Mouse (Mus musculus) midbrain, embryonic 16.5 days (tissue): Measurements from ENCODE around the gene Nup188. TPM values are rescaled to one million over a fixed set of nuclear protein-coding genes. Genes with fewer than 3 reads are reported as not detected.
A peak's percentile ranks its signal among the peaks of the same experiment; 100 is the strongest.

ENCODE experiments used
- ATAC-seq: fragments of 200-750 bp; cut with Nextera tagmentation; 2 replicates; pipeline ENCODE4 v1.8.0; 2017; ENCODE audit warnings: moderate TSS enrichment
- H3K27ac ChIP-seq: fragments of 300-500 bp; sonication (generic); 2 replicates; pipeline ENCODE4 v1.5.1; 2014; ENCODE audit warnings: mild to moderate bottlenecking, low read length, mixed read lengths
- H3K27me3 ChIP-seq: fragments of 300-500 bp; sonication (generic); 2 replicates; pipeline ENCODE4 v1.6.1; 2014; ENCODE audit warnings: low read depth, low read length, mixed read lengths; ENCODE audit not compliant: control insufficient read depth, insufficient read depth
- H3K36me3 ChIP-seq: fragments of 300-500 bp; sonication (generic); 2 replicates; pipeline ENCODE4 v1.6.1; 2014; ENCODE audit warnings: mild to moderate bottlenecking, low read length, moderate library complexity, mixed read lengths; ENCODE audit not compliant: control insufficient read depth, insufficient read depth
- H3K4me1 ChIP-seq: fragments of 300-500 bp; sonication (generic); 2 replicates; pipeline ENCODE4 v1.6.1; 2014; ENCODE audit warnings: mild to moderate bottlenecking, low read length, mixed read lengths; ENCODE audit not compliant: control insufficient read depth, insufficient read depth
- H3K4me2 ChIP-seq: fragments of 300-500 bp; sonication (generic); 2 replicates; pipeline ENCODE4 v1.6.1; 2014; ENCODE audit warnings: mild to moderate bottlenecking, low read length, mixed read lengths
- H3K4me3 ChIP-seq: fragments of 300-500 bp; sonication (generic); 2 replicates; pipeline ENCODE4 v1.5.1; 2014; ENCODE audit warnings: low read depth, mild to moderate bottlenecking, low read length, moderate library complexity, mixed read lengths
- H3K9ac ChIP-seq: fragments of 300-500 bp; sonication (generic); 2 replicates; pipeline ENCODE4 v1.6.1; 2014; ENCODE audit warnings: low read depth, low read length, mixed read lengths
- H3K9me3 ChIP-seq: fragments of 300-500 bp; sonication (generic); replicated peaks from 2 replicates; pipeline ENCODE4 v1.6.1; 2014; ENCODE audit warnings: mild to moderate bottlenecking, low read length, mixed read lengths; ENCODE audit not compliant: control insufficient read depth, poor library complexity, severe bottlenecking
- WGBS: fragments of 180-500 bp; shearing (Covaris S2); extraction: QIAGEN DNeasy Blood & Tissue Kit; methylation state at CpG from one replicate; pipeline ENCODE4 v1.1.7; 2014; 5-methylcytosine and 5-hydroxymethylcytosine counted together
- polyA plus RNA-seq: library from polyadenylated mRNA; unstranded; fragments of >200 nt; fragmentation: Nextera tagmentation; extraction: Ambion mirVana; gene quantifications from 2 replicates; pipeline ENCODE4 v1.2.1, GENCODE M21; 2015

Nup188 gene
- polyA plus RNA-seq, 1 experiment from 2014 or later, result 18.9 TPM

DNA sequence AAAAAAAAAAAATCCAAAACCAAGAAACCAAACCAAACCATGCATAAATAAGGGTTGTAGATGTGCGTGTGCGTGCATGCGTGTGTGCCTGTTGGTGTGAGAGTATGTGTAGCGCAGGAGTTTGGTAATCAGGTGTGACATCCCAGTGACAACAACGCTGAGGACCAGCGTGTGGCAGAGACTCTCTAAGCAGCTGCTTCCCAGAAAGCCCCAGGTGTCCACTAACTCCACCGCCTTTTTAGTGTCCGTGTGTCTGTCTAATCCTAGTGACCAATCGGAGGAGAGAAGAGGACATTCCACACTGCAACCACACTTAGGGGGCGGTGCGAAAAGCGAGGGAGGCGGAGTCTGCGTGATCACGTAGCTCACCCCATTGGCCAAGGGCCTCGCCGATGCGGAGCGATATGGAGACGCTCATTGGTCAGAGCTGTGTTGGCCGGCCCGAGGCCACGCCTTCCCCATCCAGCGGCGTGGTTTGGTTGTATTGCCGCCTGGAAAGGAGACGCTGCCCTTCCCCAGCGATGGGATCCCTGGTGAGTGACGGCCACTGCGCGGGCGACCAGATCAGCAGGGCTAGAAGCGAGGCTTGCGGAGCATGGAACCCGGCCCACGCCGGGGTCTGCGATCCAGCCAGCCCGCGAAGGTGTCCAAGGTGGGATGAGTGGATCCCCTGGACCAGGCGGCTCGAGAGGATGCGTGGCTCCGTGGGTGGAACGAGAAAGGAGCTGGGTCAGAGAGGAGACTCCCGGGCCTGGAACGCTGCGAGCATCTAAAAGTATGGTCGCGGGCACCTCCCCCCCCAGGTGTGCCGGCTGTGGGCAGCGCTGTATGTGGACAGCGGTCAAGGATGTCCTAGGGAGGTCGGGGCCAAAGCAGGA, 77.8 kb downstream of the Nup188 start, which contains the start of gene Miga2:
Gene Miga2, plus strand, starts transcription at position 461 of the 878 bp plus-strand sequence.
- WGBS, result under 1% methylated on average over 54 of the region's 54 CpGs
- H3K27me3 ChIP-seq, result no peaks in the 10 kb centered on the region
- H3K27ac ChIP-seq, result peak within 1 kb of the TSS; percentile 80
- H3K4me3 ChIP-seq, result peak within 1 kb of the TSS; percentile 71
- H3K4me1 ChIP-seq, result peaks cover 16% of the 10 kb centered on the region
- H3K9me3 ChIP-seq, result no peaks in the 10 kb centered on the region
- peak within 1 kb of the TSS; percentile 88 for H3K4me2 ChIP-seq
- peaks cover 11% of the 10 kb centered on the region for H3K36me3 ChIP-seq
- H3K9ac ChIP-seq, result peak within 1 kb of the TSS; percentile 82
- ATAC-seq, result peak; percentile 98

DNA sequence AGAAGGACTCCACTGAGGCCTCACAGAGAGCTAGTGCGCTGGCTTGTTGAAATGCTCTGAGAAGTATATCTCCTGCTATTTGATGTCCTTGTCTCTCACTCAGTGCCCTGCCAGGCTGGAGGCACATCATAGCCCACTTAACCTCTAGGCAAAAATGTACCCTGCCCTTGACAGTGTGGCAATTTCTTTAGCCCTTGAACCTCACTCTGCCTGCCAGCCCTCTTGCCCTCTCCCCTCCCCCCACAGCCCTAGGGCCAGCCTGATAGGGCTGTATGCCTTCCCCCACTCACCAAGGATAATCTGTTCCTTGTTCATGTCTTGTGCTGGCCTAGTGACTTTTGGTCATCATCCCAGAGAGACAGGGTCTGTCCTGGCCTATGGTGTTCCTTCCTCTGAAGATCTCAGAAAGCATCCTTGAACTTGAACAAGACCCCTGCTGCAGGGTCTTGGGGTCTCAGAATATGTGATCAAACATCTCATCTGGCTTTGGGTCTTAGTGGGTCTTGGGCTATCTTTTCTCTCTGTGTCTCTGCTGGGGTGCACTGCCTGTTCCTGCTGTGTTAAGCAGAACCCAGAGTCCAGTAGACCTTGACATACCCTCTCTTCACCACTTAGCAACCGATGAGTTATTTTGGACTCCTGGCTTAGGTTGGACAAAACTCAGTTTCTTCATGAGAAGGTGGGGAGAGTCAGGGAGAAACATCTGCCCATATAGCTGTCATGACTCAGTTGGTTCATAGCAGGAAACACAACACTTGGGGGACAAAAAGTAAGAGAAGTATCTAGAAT, 79.3 kb downstream of the Nup188 start:
- H3K4me1 ChIP-seq, result peaks cover 14% of the 10 kb centered on the region
- peak overlapping the region; percentile 82; the same call in 1 of the 2 replicates for H3K9ac ChIP-seq
- no peaks in the 10 kb centered on the region for H3K27me3 ChIP-seq
- H3K27ac ChIP-seq, result no peak overlapping the region
- H3K36me3 ChIP-seq, result peaks cover 24% of the 10 kb centered on the region
- H3K9me3 ChIP-seq, result no peaks in the 10 kb centered on the region
- no peak for ATAC-seq
- peak overlapping the region; percentile 71; the same call in 1 of the 2 replicates for H3K4me3 ChIP-seq
- 93% methylated on average over 2 of the region's 2 CpGs for WGBS
- peak overlapping the region; percentile 88 for H3K4me2 ChIP-seq

DNA sequence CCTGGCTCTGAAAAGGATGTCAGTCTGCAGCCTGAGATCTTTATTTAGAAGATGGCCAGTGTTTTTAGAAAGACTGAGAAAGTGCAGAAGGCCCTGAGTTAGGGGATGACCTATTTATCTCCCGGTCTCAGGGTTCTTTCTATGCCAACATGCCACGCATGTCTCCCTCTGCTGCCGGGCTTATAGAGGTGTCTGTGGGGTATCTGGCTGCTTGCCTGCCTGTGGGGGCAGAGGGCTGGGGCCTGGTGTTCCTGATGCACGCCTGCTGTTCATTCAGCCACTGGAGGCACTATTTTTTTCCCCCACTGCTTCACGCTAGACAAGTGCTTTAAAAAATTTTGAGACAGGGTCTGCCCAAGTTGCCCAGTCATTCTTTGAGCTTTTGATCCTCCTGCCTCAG, 80.0 kb downstream of the Nup188 start:
- Histone ChIP-seq H3K9me3 (no peaks in the 10 kb centered on the region), H3K36me3 (peaks cover 29% of the 10 kb centered on the region), H3K4me1 (peaks cover 14% of the 10 kb centered on the region), H3K9ac (no peak overlapping the region), H3K27ac (no peak overlapping the region), H3K4me3 (no peak overlapping the region), H3K4me2 (no peak overlapping the region), H3K27me3 (no peaks in the 10 kb centered on the region)
- ATAC-seq, result no peak
- 71% methylated on average over 5 of the region's 5 CpGs for WGBS

DNA sequence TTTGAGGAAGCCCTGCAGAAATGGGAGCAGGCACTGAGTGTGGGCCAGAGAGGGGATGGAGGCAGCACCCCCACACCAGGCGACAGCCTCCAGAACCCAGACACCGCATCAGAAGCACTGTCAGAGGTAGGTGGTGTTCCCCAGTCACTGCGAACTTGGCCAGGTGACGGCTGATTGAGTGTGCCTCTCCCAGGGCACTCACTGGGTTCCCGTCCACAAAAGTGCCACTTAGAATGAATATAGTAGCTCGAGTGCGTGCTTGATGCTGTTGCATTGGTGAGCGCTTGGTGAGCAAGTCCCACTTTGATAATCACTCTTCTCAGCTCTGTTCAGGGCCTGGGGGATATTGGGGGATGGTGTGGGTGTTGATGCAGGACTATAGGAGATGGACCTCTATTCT, 85.3 kb downstream of the Nup188 start:
- WGBS, result 95% methylated on average over 8 of the region's 8 CpGs
- no peak for ATAC-seq
- Histone ChIP-seq H3K4me1 (no peaks in the 10 kb centered on the region), H3K36me3 (peaks cover 55% of the 10 kb centered on the region), H3K27me3 (no peaks in the 10 kb centered on the region), H3K9ac (no peak overlapping the region), H3K9me3 (no peaks in the 10 kb centered on the region), H3K27ac (no peak overlapping the region), H3K4me2 (no peak overlapping the region), H3K4me3 (no peak overlapping the region)

DNA sequence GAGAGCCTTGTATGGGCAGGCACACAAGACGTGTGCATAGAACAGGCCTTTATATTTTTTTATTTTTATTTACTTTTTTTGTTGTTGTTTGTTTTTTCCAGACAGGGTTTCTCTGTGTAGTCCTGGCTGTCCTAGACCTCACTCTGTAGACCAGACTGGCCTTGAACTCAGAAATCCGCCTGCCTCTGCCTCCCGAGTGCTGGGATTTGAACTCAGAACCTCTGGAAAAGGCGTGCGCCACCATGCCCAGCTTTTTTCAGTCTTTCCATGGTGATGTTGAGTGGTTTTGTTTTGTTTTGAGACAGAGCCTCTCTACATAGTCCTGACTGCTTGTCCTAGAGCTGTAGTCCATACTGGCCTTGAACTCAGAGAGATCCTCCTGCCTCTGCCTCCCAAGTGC, 86.5 kb downstream of the Nup188 start:
- Histone ChIP-seq H3K27ac (no peak overlapping the region), H3K4me1 (no peaks in the 10 kb centered on the region), H3K4me3 (no peak overlapping the region), H3K36me3 (peaks cover 60% of the 10 kb centered on the region), H3K9me3 (no peaks in the 10 kb centered on the region), H3K4me2 (no peak overlapping the region), H3K9ac (no peak overlapping the region), H3K27me3 (no peaks in the 10 kb centered on the region)
- WGBS, result 97% methylated on average over 5 of the region's 5 CpGs
- no peak for ATAC-seq

DNA sequence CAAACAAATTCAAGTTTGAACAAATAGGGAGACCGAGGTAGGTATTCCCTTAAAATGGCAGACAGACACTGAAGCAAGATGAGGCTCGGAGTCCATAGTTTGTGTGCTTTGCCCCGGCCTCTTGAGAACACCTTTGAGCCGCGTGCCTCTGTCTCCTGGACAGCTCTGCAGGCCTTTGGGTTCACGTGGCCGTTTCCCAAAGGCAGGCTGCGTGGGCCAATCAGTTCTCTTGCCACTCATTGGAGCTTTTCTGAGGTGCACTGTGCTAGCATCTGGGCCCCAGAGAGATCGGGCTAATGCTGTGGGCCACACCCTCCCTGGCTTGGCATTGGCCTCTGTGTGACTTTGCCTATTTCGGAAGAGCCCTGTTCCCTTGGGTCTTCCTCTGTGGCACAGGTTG, 89.7 kb downstream of the Nup188 start:
- ATAC-seq, result no peak
- Histone ChIP-seq H3K4me1 (no peaks in the 10 kb centered on the region), H3K9me3 (no peaks in the 10 kb centered on the region), H3K4me2 (no peak overlapping the region), H3K4me3 (no peak overlapping the region), H3K27ac (no peak overlapping the region), H3K27me3 (no peaks in the 10 kb centered on the region), H3K36me3 (peaks cover 47% of the 10 kb centered on the region), H3K9ac (no peak overlapping the region)
- WGBS, result 96% methylated on average over 10 of the region's 10 CpGs

DNA sequence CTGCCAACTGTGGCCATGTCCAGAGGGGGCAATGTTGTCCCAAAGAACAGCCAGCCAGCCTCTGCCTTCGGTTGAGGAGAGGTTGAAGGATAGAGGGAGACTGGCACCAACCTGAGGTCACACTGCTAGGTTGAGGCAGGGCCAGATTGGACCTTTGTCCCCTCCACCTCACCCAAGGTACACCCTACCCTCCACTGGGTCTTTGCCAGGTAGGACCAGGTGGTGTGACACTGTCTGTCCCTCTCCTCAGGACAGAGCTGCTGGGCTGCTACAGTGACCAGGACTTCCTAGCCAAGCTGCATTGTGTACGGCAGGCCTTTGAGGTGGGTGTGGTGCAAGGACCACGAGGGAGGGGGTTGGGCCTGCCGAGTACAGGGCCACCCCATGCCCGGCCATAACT, 91.5 kb downstream of the Nup188 start:
- ATAC-seq, result no peak
- 93% methylated on average over 5 of the region's 5 CpGs for WGBS
- Histone ChIP-seq H3K4me2 (no peak overlapping the region), H3K27me3 (no peaks in the 10 kb centered on the region), H3K27ac (no peak overlapping the region), H3K9ac (no peak overlapping the region), H3K36me3 (peaks cover 48% of the 10 kb centered on the region), H3K9me3 (no peaks in the 10 kb centered on the region), H3K4me3 (no peak overlapping the region), H3K4me1 (no peaks in the 10 kb centered on the region)

DNA sequence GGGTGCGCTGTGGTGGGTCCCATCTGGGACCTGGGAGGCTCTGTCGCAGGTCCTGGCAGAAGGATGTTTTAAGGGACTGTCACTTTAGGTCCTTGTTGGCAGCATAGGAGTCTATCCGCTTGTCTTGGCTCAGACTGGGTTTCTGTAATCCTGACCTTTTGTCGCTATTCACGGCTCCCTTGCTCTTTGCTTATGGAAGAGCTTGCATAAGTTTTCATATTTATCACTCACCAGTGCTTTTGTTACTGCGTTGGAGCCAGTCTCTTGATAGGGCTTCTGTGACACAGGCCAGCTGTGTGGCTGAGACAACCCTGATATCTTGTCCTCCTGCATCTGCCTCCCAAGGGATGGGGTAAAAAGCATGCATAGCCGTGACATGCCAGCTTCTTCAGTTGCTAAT, 93.1 kb downstream of the Nup188 start:
- Histone ChIP-seq H3K4me3 (no peak overlapping the region), H3K4me1 (no peaks in the 10 kb centered on the region), H3K27me3 (no peaks in the 10 kb centered on the region), H3K9ac (no peak overlapping the region), H3K9me3 (no peaks in the 10 kb centered on the region), H3K4me2 (no peak overlapping the region), H3K36me3 (peaks cover 41% of the 10 kb centered on the region), H3K27ac (no peak overlapping the region)
- 92% methylated on average over 7 of the region's 7 CpGs for WGBS
- no peak for ATAC-seq
